Mouse (Mus musculus) c-Kit-positive CD71-negative TER-119-negative erythroid progenitor cells, embryonic 14.5 days (primary cell): ENCODE measurements around the gene Dcaf17.

Experiments used
- DNase-seq: peaks from one replicate; pipeline ENCODE4 v3.0.0-alpha.2; 2013; ENCODE audit warnings: low read depth

Gene Dcaf17

DNA sequence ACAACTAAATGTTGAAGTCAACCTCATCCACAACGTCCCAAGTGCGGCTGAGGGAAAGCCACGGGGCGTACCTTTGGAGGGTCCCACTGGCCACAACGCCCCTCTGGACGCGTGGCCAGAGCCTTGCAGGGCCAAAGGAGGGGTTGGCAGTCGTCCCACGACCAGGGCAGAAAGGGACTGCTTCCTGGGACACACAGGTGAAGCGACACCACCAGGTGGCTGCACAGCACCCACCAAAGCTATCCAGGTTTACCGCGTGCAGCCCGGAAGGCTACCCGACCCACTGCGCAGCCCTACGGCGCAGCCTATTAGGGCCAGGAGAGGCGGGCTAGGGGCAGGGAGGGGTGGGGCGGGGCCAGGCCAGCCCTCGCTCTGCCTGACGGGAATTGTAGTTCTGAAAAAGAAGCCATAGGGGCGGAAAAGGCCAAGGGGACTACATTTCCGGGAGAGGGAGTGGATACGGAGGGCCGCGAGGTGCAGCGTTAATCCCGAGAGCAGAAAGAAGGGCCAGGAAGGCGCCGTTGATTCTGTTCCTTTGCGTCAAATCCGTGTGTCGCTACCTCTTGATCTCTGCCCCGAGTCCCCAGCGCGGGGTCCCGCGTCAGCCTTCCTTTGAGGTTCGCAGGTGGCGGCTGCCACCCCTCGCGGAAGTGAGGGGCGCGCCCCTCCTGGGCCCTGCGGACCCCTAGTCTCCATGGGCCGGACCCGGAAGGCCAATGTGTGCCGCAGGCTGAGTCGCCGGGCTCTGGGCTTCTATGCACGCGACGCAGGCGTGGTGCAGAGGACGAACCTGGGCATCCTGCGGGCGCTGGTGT, at the start of gene Dcaf17, which contains the start of gene Mettl8:
Gene Dcaf17 (plus strand): TSS at position 29 of the 815 bp plus-strand sequence.
Gene Mettl8 (minus strand): TSS at position 284 of the 815 bp plus-strand sequence.
- DNase-seq = peak; percentile 95

DNA sequence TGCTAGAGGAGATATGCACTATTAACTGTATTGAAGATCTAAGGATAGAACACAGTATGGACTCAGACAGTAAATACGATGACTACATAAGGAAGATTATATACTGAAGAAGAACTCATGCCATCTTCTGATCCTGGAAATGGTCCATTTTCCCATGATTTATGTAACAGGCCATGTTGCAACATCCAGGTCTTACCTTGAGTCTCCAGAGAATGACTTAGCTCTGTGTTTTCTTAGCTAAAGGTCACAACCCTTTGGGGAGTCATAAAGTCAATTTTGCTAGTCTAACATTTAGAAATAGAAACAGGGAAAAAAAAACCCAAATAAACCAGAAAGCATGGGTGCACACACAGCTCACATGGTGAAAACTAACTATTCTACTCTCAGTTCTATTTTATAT, 43.3 kb upstream of the Dcaf17 start:
- DNase-seq = no peak

DNA sequence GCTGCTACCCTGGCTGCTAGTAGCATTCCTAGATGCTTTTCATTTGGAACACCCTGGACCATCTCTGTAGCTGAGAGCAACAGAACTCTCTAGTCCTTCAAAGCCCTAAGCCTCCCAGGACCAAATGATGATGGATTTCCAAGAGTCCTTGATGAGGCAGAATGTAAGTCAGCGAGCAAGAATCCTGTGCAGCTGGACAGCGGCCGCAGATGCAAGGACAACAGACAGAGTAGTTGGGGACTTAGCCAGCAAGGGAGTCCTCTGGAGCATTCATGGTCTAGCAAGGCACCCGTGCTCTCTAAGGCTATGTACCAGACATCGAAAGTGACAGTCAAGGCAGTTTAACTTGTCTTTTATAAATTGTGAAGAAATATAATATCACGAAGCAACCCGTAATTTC, 41.6 kb upstream of the Dcaf17 start:
- no peak for DNase-seq

DNA sequence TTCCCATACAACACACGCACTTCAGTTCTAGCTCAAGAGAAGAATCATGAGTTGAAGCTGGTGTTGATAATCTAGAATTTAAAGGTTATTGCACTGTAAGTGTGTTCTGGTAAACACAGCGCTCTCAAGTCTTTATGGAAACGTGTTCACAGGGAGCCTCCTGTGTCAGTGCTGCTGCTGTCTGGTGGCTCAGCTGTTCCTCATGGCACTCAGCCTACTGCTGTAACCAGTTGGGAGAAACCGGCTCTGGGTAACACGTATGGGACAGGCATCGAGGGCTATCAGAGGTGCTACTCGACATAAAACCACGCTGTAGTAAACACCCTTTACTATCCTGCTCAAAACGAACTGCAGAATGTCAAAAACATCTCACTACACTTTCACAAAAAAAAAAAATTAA, 35.9 kb upstream of the Dcaf17 start:
- DNase-seq = no peak

DNA sequence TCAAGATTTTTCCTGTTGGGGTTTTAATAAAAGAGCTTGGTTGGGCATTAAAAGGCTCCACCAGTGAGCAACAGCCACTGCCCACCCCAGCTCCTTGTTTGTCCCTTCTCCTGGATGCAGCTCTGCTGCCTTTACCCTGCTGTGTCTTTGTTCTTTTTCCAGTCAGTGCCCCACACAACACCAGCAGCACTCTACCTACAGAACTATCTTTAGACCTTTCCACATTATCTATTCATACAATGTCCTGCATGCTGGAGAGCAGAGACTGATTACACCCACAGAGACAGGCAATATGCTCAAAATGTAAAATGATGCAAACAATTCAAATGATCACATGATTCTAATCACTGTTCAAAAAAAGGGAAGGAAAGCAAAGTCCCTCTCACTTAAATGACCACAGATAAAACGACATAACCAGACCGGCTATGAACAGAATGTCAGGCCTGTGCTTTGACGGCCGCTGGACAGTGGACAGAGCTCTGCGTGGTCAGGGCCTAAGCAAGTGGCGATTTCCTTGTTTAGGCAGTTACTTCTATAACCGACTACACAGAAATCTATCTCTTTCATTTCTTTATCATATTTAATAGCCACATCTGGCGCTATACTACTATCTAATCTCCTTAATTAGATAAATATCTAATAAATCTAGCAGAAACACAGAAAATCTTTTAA, 35.3 kb upstream of the Dcaf17 start:
- DNase-seq = no peak

GRCm38 (mm10) chr2:71020674-71021073, 34.5 kb upstream of the Dcaf17 start:
- no peak for DNase-seq

DNA sequence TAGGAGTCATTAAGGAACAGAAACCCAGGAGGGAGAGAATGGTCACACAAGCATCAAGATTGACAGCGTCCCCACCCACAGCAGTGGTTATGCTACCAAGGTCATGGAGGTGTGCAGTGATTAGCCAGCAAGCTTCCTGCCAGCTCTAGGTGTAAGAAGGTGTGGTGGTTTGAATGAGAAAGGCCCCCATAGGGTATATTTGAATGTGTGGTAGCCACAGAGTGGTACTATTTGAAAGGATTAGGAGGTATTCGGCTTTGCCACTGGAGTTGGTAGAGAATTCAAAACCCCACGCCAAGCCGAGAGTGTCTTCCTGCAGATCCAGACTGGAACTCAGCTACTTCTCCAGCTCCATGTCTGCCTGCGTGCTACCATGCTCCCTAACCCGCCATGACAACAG, 32.1 kb upstream of the Dcaf17 start:
- no peak for DNase-seq

DNA sequence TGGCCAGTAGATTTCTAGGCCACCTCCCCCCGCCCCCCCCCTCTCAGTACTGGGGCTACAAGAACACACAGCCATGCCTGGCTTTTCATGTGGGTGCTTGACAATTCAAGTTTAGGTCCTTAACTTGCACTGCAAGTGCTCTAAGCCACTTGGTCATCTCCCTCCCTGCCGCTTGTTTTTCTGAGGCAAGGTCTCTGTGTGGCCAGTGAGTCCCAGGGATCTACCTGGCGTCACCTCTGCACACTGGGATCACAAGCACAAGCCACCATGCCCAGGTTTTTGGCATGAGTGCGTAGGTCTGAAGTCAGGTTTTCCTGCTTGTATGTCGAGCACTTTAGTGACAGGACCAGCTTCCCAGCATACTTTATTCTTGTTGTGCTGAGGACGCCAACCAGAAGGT, 31.1 kb upstream of the Dcaf17 start:
- no peak for DNase-seq

GRCm38 (mm10) chr2:71025576-71026315, 29.4 kb upstream of the Dcaf17 start:
- DNase-seq = no peak

DNA sequence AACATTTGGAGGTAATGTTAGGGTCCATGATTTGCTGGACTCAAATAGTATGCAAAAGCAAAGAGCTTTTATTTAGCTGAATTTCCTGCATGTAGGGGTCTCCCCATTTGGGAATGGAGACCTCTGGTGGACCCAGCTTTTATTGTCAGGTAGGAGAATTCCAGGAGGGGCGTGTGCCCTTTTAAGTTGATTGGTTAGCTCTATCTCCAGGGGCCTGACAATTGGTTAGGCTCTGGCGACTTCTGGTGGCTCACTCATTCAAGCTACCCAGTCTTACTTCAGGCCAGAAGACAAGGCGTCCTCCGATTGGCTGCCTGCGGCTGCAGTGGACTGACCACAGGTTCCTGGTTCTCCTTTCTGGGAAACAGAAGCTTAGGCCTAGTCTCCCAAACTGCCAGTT, 28.3 kb upstream of the Dcaf17 start:
- peak; percentile 24 for DNase-seq

DNA sequence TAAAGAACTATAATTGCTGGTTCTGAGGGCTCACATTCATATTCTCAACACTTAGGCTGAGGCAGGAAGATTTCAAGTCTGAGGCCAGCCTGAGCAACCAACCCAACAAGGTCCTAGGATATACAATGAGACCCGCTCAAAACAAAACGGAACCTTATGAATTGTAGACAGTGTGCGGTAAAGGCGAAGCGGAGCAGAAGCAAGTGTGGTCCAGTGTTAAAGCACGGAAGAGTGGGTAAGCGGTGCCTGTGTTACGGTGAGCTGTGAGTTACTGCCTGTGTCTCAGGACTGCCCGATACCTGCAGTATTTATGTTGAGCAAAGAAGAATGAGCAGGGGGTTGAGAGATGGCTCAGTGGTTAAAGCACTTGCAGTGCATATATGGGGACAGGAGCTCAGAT, 27.5 kb upstream of the Dcaf17 start:
- DNase-seq = no peak

- DNase-seq = no peak
Observed at GRCm38 (mm10) chr2:71030663-71031062, 24.5 kb upstream of the Dcaf17 start.

DNA sequence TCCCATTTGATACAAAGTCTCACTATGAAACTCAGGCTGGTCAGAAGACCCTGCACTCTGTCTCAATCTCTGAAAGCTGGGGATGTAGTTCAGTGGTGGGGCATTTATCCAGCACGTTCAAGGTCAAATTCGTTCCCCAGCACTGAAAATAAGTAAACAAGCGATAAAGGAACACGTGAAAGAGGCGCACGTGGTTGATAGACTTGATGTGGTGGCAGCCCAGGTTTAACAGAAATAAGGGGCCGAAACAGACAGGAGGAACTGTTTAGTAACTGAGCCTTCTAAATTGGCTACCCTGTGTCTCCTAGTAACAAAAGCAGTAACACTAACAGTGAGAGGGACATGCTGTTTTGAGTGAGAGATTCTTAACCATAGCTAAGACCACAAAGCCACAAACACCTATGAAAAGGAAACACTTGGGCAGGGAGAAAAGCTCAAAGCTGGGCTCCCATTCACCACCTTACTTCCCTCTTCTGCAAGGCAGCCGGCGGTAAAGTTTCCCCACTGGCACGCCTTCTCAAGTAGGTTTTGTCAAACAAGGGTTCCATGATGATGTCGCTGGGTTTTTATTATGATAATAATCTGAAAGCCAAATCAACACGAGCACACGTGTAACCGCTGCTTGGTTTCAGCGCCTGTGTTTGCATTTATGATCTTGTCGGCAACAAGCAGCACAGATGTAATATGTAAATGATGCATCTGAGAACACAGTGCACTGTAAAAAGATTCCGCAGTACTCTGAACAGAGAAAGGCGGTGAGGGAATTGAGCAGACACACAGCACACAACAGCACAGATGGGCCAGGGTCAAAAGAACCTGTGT, 22.9 kb upstream of the Dcaf17 start:
- peak; percentile 35 for DNase-seq

DNA sequence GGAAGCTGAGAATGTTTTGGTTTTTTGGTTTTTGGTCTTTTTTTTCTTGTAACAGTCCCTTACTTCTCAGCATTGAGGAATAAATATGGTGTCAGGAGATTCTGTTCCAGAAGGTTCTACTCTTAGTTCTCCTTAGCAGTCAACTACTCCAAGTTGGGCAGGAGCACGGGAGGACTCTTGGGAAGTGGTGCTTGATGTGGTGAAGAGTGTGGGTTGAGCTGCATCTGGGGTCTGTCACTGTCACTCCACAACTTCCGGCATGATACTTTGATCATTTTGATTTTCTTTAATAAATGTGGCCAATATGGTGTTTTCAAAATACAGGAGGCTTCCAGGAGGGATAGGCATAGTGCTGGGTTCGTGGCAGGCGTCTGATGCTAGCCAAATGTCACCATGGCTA, 22.1 kb upstream of the Dcaf17 start:
- DNase-seq = no peak

- no peak for DNase-seq
Observed at GRCm38 (mm10) chr2:71033987-71034386, 21.1 kb upstream of the Dcaf17 start.

- DNase-seq = no peak
Observed at GRCm38 (mm10) chr2:71037447-71037846, 17.7 kb upstream of the Dcaf17 start.

DNA sequence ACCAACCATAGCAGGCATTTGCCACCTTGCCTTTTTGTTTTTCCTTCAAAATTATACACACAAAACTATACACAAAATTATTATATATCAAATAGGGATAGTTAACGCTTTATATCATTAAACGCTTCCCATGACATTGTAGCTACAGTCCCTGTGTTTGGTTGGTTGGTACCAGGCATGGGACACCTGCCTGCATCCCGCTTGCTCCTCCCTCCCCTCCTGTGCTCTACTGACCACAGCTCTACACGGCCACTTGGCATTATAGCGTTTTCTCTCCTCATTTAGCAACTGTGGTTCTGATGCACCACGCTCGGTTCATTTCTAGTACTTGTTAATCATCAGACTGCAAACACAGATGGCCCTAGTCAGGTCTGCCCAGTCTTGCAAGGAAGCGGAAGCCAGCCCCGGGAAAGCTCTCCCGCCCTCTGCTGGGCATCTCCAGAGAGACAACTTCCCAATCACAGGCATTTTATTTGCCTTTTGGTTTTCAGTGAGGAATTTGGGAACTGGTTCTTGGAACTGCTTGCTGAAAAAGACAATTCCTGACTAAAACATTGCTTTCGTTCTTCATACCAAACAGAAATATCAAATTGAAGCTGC, 15.5 kb upstream of the Dcaf17 start:
- DNase-seq = no peak

DNA sequence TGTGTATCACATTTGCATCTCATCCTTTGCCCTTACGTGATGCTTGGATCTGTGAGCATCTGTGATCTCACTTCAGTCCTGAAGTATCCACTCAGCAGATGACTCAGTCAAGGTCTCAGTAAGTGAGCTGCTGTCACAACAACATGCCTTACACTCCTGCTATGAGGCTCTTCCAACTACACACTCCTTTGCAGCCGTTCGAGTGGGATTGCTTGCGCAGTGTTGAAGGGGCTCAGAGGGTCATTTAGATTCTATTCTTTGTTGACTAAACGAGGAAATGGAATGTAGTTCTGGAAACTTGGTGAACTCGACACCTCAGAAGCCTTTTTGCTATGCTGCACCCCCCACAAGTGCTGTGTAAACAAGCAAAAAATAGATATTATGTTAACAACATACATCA, 9.0 kb upstream of the Dcaf17 start:
- DNase-seq = no peak

DNA sequence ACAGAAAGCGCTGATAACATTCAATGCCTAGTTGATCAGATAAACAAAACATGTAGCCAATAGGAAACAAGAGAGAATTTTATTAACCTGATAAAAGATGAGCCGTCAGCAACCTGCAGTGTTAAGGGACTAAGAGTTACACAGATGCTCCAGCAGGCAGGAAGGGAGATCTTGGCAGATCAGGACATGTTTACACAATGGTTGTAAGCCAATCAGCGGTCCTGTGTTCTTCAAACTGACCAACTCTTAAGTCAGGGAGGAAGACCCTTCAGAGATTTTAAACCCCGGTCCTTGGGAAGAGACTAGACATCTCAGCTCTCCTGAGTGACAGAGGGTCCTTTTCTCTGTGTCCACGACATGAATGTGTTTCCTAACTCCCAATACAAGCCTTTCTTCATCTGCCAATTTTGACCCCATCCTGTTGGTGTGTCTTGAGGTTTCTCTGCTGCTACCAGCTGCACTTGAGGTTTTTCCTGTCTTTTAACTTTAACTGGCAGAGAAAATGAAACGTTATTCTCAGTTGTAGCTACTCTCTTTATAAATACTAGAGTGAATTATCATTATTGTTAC, 8.3 kb upstream of the Dcaf17 start:
- DNase-seq = no peak

DNA sequence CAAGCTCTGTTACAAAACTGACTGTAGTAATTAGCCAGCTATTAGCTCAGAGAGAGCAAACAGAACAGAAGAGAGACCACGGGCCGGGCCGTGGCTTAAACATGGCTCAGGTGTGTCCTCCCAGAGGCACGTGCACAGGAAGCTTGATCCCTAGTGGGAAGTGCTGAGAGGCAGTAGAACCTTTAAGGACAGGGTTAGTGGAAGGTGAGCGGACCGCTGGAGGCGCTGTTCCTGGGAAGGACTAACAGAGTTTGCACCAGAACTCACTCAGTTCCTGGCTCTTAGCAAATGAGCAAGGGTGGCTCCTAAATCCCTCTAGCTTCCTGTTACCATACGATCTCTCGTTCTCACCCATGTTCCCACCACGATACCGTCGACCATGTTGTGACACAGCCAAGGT, 6.2 kb upstream of the Dcaf17 start:
- DNase-seq = no peak

DNA sequence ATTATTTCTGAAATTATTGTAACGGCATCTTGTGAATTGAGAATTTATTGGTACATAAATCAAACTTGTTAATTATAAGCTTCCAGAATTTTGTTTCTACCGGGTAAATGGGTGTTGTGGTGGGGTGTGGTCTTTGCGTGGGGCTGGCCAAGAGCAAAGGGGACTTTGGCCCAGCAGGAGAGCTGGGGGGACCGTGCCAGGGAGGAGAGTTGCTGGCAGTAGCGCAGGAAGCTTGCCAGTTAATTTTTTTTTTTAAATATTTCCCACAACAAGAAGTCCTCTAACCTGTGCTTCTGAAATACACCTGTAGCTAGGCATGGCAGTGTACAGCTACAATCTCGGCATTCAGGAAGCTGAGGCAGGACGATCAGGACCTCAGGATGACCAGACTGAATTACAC, 4.6 kb upstream of the Dcaf17 start:
- DNase-seq = no peak
